Mouse (Mus musculus) limb, embryonic 12.5 days (tissue): ENCODE results near the gene Agt. TPM values are rescaled to one million over a fixed set of nuclear protein-coding genes. Genes with fewer than 3 reads are reported as not detected.

Experiments used
- polyA plus RNA-seq: library from polyadenylated mRNA; unstranded; fragments of >200 nt; fragmentation: Nextera tagmentation; extraction: Ambion mirVana; gene quantifications from 2 replicates; pipeline ENCODE4 v1.2.1, GENCODE M21; 2016

The Agt gene
- polyA plus RNA-seq, 1 experiment from 2014 or later, result not detected

Other genes with a start within 250 kb of the Agt start
- 1.3 and 1.7 TPM in 2 replicates for gene Pgbd5, start 130.0 kb downstream of the Agt start, polyA plus RNA-seq
- 42.8 and 46.2 TPM in 2 replicates for gene Cog2, start 48.9 kb downstream of the Agt start, polyA plus RNA-seq
- gene Capn9, start 6.4 kb upstream of the Agt start, polyA plus RNA-seq, result not detected in 2 replicates
- 29.1 and 33.1 TPM in 2 replicates for gene 2310022B05Rik, start 93.7 kb upstream of the Agt start, polyA plus RNA-seq
- 51.4 and 52.0 TPM in 2 replicates for gene Ttc13, start 152.3 kb upstream of the Agt start, polyA plus RNA-seq
- 29.2 and 34.2 TPM in 2 replicates for gene Arv1, start 152.4 kb upstream of the Agt start, polyA plus RNA-seq
- gene Fam89a, start 182.1 kb upstream of the Agt start, polyA plus RNA-seq, result 4.4 and 4.8 TPM in 2 replicates
- 0.05 TPM in 1 of 2 replicates, not detected in the other for gene Trim67, start 223.4 kb upstream of the Agt start, polyA plus RNA-seq